Mouse (Mus musculus): ENCODE data around the gene Ddx39b. TPM values are rescaled to one million over a fixed set of nuclear protein-coding genes. Genes with fewer than 3 reads are reported as not detected.

The Ddx39b gene
- total and polyA plus RNA-seq, 3 experiments: 206 to 787 (median 581) TPM

GRCm38 (mm10) chr17:35209785-35210535 is 31.6 kb upstream of the Ddx39b start (continued):
- no peak for TF ChIP-seq MYC (IDR thresholded peaks at IDR 0.05; ENCODE audit: low read depth, low read length)
- peak; percentile 54; the same call in 1 of the 2 replicates for TF ChIP-seq HCFC1 (IDR thresholded peaks at IDR 0.05; ENCODE audit: low read depth, low read length)
- no peak for TF ChIP-seq NRF1 (IDR thresholded peaks at IDR 0.05; ENCODE audit: insufficient read depth, low read depth, low read length, poor library complexity, severe bottlenecking)
- TF ChIP-seq SMC3 (IDR thresholded peaks at IDR 0.05; ENCODE audit: low read depth, low read length): 0 out of 2 replicates have a peak, but pooled peaks have one; percentile 21
- peak; percentile 54; the same call in 1 of the 2 replicates for TF ChIP-seq TBP (IDR thresholded peaks at IDR 0.05; ENCODE audit: low read depth, low read length)
- TF ChIP-seq MEF2A (IDR thresholded peaks at IDR 0.05; ENCODE audit: extremely low read depth, insufficient replicate concordance, low read depth, low read length, poor library complexity, severe bottlenecking): no peak
- TF ChIP-seq ETS1 (IDR thresholded peaks at IDR 0.05; ENCODE audit: low read depth, low read length): peak; percentile 92
- 0 out of 4 replicates have a peak, but pooled peaks of 1 of the 2 experiments have one; percentile 26 for TF ChIP-seq POLR2A (IDR thresholded peaks at IDR 0.05; ENCODE audit: control insufficient read depth in 1 of 2, insufficient read depth in 1 of 2, low read depth in 1 of 2, low read length in 2 of 2, poor library complexity in 1 of 2)

GRCm38 (mm10) chr17:35210593-35210992 is 31.0 kb upstream of the Ddx39b start:
- DNase-seq (ENCODE audit: low read depth, low spot score): no peak
- Histone ChIP-seq H3K4me1 (ENCODE audit: control insufficient read depth in 1 of 2, insufficient read depth in 2 of 2, low read length in 2 of 2) (peaks cover 7 to 20% of the 10 kb centered on the region in 2 experiments), H3K4me3 (ENCODE audit: control insufficient read depth in 1 of 2, insufficient read depth in 1 of 2, low read depth in 2 of 2, low read length in 2 of 2) (no peak overlapping the region), H3K27ac (ENCODE audit: control insufficient read depth, low read depth, low read length) (no peak overlapping the region), H3K9me3 (replicated peaks; ENCODE audit: insufficient read depth, low read length) (no peaks in the 10 kb centered on the region), H3K27me3 (ENCODE audit: control insufficient read depth in 1 of 2, insufficient read depth in 2 of 2, low read length in 2 of 2) (no peaks in the 10 kb centered on the region), H3K79me2 (ENCODE audit: control insufficient read depth, insufficient read depth, low read length, poor library complexity) (no peaks in the 10 kb centered on the region; the same call in 1 of the 2 replicates), H3K36me3 (ENCODE audit: control insufficient read depth in 1 of 2, insufficient read depth in 2 of 2, low read length in 2 of 2) (peaks cover 0 to 11% of the 10 kb centered on the region in 2 experiments; a peak in 2 of 4 replicates), H3K9ac (ENCODE audit: control insufficient read depth, low read depth, low read length, poor library complexity, severe bottlenecking) (peak overlapping the region; percentile 58; the same call in 1 of the 2 replicates)
- TF ChIP-seq MAX (IDR thresholded peaks at IDR 0.05; ENCODE audit: low read length): no peak
- no peak for TF ChIP-seq CTCF (IDR thresholded peaks at IDR 0.05 in 2 of 3, conservative IDR thresholded peaks at IDR 0.05 in 1 of 3; ENCODE audit: control insufficient read depth in 1 of 3, insufficient read depth in 1 of 3, low read depth in 2 of 3, low read length in 3 of 3, poor library complexity in 1 of 3, severe bottlenecking in 1 of 3)
- no peak for TF ChIP-seq GATA1 (IDR thresholded peaks at IDR 0.05; ENCODE audit: low read depth, low read length)
- no peak for TF ChIP-seq MYC (IDR thresholded peaks at IDR 0.05; ENCODE audit: low read depth, low read length)
- TF ChIP-seq RAD21 (IDR thresholded peaks at IDR 0.05; ENCODE audit: low read depth, low read length): no peak
- no peak for TF ChIP-seq MAFK (IDR thresholded peaks at IDR 0.05; ENCODE audit: borderline replicate concordance, low read depth, low read length)
- no peak for TF ChIP-seq ZC3H11A (IDR thresholded peaks at IDR 0.05; ENCODE audit: low read depth, low read length)
- TF ChIP-seq ETS1 (IDR thresholded peaks at IDR 0.05; ENCODE audit: low read depth, low read length): no peak
- TF ChIP-seq NELFE (IDR thresholded peaks at IDR 0.05; ENCODE audit: low read depth, low read length): no peak

- TF ChIP-seq USF1 (IDR thresholded peaks at IDR 0.05; ENCODE audit: low read depth, low read length): no peak
- TF ChIP-seq E2F4 (IDR thresholded peaks at IDR 0.05; ENCODE audit: borderline replicate concordance, low read depth, low read length): no peak
- no peak for TF ChIP-seq RCOR1 (IDR thresholded peaks at IDR 0.05; ENCODE audit: low read depth, low read length)
- TF ChIP-seq MEF2A (IDR thresholded peaks at IDR 0.05; ENCODE audit: extremely low read depth, insufficient replicate concordance, low read depth, low read length, poor library complexity, severe bottlenecking): no peak
- TF ChIP-seq MYB (IDR thresholded peaks at IDR 0.05; ENCODE audit: low read depth, low read length): no peak
- TF ChIP-seq MAFK (IDR thresholded peaks at IDR 0.05; ENCODE audit: borderline replicate concordance, low read depth, low read length): no peak
- TF ChIP-seq POLR2AphosphoS2 (IDR thresholded peaks at IDR 0.05; ENCODE audit: low read length): no peak
- TF ChIP-seq MXI1 (IDR thresholded peaks at IDR 0.05; ENCODE audit: low read depth, low read length): no peak
- TF ChIP-seq GABPA (IDR thresholded peaks at IDR 0.05; ENCODE audit: low read depth, low read length): no peak
- TF ChIP-seq TCF12 (IDR thresholded peaks at IDR 0.05; ENCODE audit: low read depth, low read length): no peak
- TF ChIP-seq ZC3H11A (IDR thresholded peaks at IDR 0.05; ENCODE audit: low read depth, low read length): no peak
- TF ChIP-seq SIN3A (IDR thresholded peaks at IDR 0.05; ENCODE audit: low read length): no peak
- TF ChIP-seq ZNF384 (IDR thresholded peaks at IDR 0.05; ENCODE audit: low read depth, low read length): no peak
- no peak for TF ChIP-seq MAX (IDR thresholded peaks at IDR 0.05; ENCODE audit: low read length)
- TF ChIP-seq HCFC1 (IDR thresholded peaks at IDR 0.05; ENCODE audit: low read depth, low read length): no peak
- H3K9me3 ChIP-seq (replicated peaks; ENCODE audit: insufficient read depth, low read length): no peaks in the 10 kb centered on the region
Measured at GRCm38 (mm10) chr17:35213071-35213470, 28.5 kb upstream of the Ddx39b start.

More at GRCm38 (mm10) chr17:35213071-35213470, 28.5 kb upstream of the Ddx39b start:
- no peaks in the 10 kb centered on the region for H3K27me3 ChIP-seq (ENCODE audit: control insufficient read depth in 1 of 2, insufficient read depth in 2 of 2, low read length in 2 of 2)
- peaks cover 0 to 18% of the 10 kb centered on the region in 2 experiments; a peak in 2 of 4 replicates for H3K36me3 ChIP-seq (ENCODE audit: control insufficient read depth in 1 of 2, insufficient read depth in 2 of 2, low read length in 2 of 2)
- H3K9ac ChIP-seq (ENCODE audit: control insufficient read depth, low read depth, low read length, poor library complexity, severe bottlenecking): no peak overlapping the region
- no peak overlapping the region for H3K4me3 ChIP-seq (ENCODE audit: control insufficient read depth in 1 of 2, insufficient read depth in 1 of 2, low read depth in 2 of 2, low read length in 2 of 2)
- H3K79me2 ChIP-seq (ENCODE audit: control insufficient read depth, insufficient read depth, low read length, poor library complexity): no peaks in the 10 kb centered on the region; the same call in 1 of the 2 replicates
- no peak for DNase-seq (ENCODE audit: low read depth, low spot score)
- no peak overlapping the region for H3K27ac ChIP-seq (ENCODE audit: control insufficient read depth, low read depth, low read length)
- peaks cover 7 to 28% of the 10 kb centered on the region in 2 experiments for H3K4me1 ChIP-seq (ENCODE audit: control insufficient read depth in 1 of 2, insufficient read depth in 2 of 2, low read length in 2 of 2)
